ENCODE assay signal across 8 mouse cellular contexts in the genomic region with DNA sequence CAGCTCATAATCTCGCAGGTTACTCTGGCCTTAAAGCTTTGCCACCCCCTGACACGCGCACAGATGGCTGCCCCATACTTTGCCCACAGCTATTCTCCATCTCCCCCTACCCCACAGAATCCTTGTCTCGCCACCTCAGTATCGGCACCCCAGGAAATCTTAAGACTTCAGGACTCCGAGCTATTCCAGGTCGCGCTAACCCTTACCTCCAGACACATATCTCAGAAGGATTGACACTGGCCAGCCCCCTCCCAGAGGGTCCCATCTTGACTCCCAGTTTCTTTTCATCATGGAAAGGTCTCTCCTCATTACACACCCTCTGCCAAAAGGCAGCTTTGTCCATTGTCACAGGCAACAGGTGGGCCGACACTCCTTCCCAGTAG. TPM values are rescaled to one million over a fixed set of nuclear protein-coding genes. Genes with fewer than 3 reads are reported as not detected.
DNase-seq lines count a peak whose midpoint lies in the region; ATAC-seq and TF ChIP-seq lines count a peak whose summit lies in the region.

No protein-coding gene starts in this region.

- DNase-seq in gastrocnemius, adult 2 months = no peak
- DNase-seq in gastrocnemius, postnatal 25 days = no peak
- no peak for DNase-seq in thymus, adult 2 months
- no peak for DNase-seq in thymus, postnatal 14 days
- no peak for DNase-seq in limb, embryonic 14.5 days (ENCODE audit: low spot score)
- no peak for DNase-seq in stomach, postnatal 0 days (ENCODE audit: low spot score)
- DNase-seq in right cerebral cortex, adult 2 months (ENCODE audit: low spot score in 2 of 2) = no peak
- DNase-seq in left cerebral cortex, adult 8-10 months (ENCODE audit: low spot score in 2 of 2) = no peak

- H3K27me3 ChIP-seq in thymus, adult 2 months (ENCODE audit: control insufficient read depth, insufficient read depth, low read length) = no peaks in the 10 kb centered on the region
- H3K27me3 ChIP-seq in limb, embryonic 14.5 days (ENCODE audit: control insufficient read depth, insufficient read depth, low read length) = no peaks in the 10 kb centered on the region
- H3K27me3 ChIP-seq in stomach, postnatal 0 days (ENCODE audit: control insufficient read depth, insufficient read depth, low read length) = no peaks in the 10 kb centered on the region

- 31% methylated on average over 9 of the region's 9 CpGs for WGBS in thymus, adult 2 months
- WGBS in limb, embryonic 14.5 days = 11% methylated on average over 9 of the region's 9 CpGs
- 11% methylated on average over 9 of the region's 9 CpGs for WGBS in stomach, postnatal 0 days

- H3K4me1 ChIP-seq in thymus, adult 2 months (replicated peaks; ENCODE audit: control insufficient read depth, insufficient read depth, low read length) = peaks cover 12% of the 10 kb centered on the region
- peaks cover 33% of the 10 kb centered on the region for H3K4me1 ChIP-seq in limb, embryonic 14.5 days (ENCODE audit: control insufficient read depth, insufficient read depth, low read length)
- H3K4me1 ChIP-seq in stomach, postnatal 0 days (replicated peaks; ENCODE audit: control insufficient read depth, insufficient read depth) = peaks cover 16% of the 10 kb centered on the region

- intact Hi-C loops in gastrocnemius, adult 2 months (cut with DNase I) = no loop called here

- no peaks in the 10 kb centered on the region for H3K36me3 ChIP-seq in thymus, adult 2 months (ENCODE audit: control insufficient read depth, insufficient read depth, low read length)
- H3K36me3 ChIP-seq in limb, embryonic 14.5 days (ENCODE audit: control insufficient read depth, insufficient read depth, low read length) = peaks cover 9% of the 10 kb centered on the region
- no peaks in the 10 kb centered on the region for H3K36me3 ChIP-seq in stomach, postnatal 0 days (ENCODE audit: control insufficient read depth, insufficient read depth, low read length)

- no peak for TF ChIP-seq EP300 in stomach, postnatal 0 days (optimal IDR thresholded peaks at IDR 0.05)

- TF ChIP-seq CTCF in gastrocnemius, adult 2 months (IDR thresholded peaks at IDR 0.05) = no peak
- TF ChIP-seq CTCF in thymus, adult 2 months (IDR thresholded peaks at IDR 0.05; ENCODE audit: borderline replicate concordance, control insufficient read depth, extremely low read depth, insufficient read depth, low read length, poor library complexity) = no peak
- no peak for TF ChIP-seq CTCF in stomach, postnatal 0 days (IDR thresholded peaks at IDR 0.05; ENCODE audit: low read depth)

- H3K9me3 ChIP-seq in limb, embryonic 14.5 days (ENCODE audit: control insufficient read depth, low read length) = no peaks in the 10 kb centered on the region
- no peaks in the 10 kb centered on the region for H3K9me3 ChIP-seq in stomach, postnatal 0 days (ENCODE audit: control insufficient read depth, low read length)

- H3K4me2 ChIP-seq in limb, embryonic 14.5 days (replicated peaks; ENCODE audit: low read depth, low read length, severe bottlenecking) = peak overlapping the region; percentile 96
- peak overlapping the region; percentile 84 for H3K4me2 ChIP-seq in stomach, postnatal 0 days (replicated peaks; ENCODE audit: low read depth)

- peak overlapping the region; percentile 90 for H3K4me3 ChIP-seq in gastrocnemius, adult 2 months
- peak overlapping the region; percentile 76 for H3K4me3 ChIP-seq in thymus, adult 2 months (ENCODE audit: control insufficient read depth, insufficient read depth, low read length)
- H3K4me3 ChIP-seq in limb, embryonic 14.5 days (replicated peaks; ENCODE audit: low read length) = peak overlapping the region; percentile 84
- H3K4me3 ChIP-seq in stomach, postnatal 0 days (ENCODE audit: low read depth, low read length) = peak overlapping the region; percentile 94

- peak overlapping the region; percentile 93 for H3K27ac ChIP-seq in gastrocnemius, adult 2 months
- H3K27ac ChIP-seq in thymus, adult 2 months (ENCODE audit: control insufficient read depth, insufficient read depth, low read length) = no peak overlapping the region
- no peak overlapping the region for H3K27ac ChIP-seq in limb, embryonic 14.5 days (replicated peaks; ENCODE audit: low read depth, low read length)
- H3K27ac ChIP-seq in stomach, postnatal 0 days (replicated peaks) = peak overlapping the region; percentile 85

- H3K9ac ChIP-seq in limb, embryonic 14.5 days (ENCODE audit: low read depth, low read length, severe bottlenecking) = peak overlapping the region; percentile 88
- peak overlapping the region; percentile 96 for H3K9ac ChIP-seq in stomach, postnatal 0 days (ENCODE audit: low read length)

- ATAC-seq in limb, embryonic 14.5 days (ENCODE audit: low FRiP score, low read depth) = no peak
- no peak for ATAC-seq in stomach, postnatal 0 days (ENCODE audit: low FRiP score, low TSS enrichment)

- TF ChIP-seq POLR2A in thymus, adult 2 months (IDR thresholded peaks at IDR 0.05; ENCODE audit: control insufficient read depth, extremely low read depth, insufficient read depth, low read length, poor library complexity) = no peak
- no peak for TF ChIP-seq POLR2A in limb, embryonic 14.5 days (IDR thresholded peaks at IDR 0.05; ENCODE audit: borderline replicate concordance, extremely low read depth, insufficient read depth, insufficient read length)

RNA-seq across cellular contexts. Expression of gene Tbc1d10a, which starts 0.7 kb away (rescaled TPM):
- 1 to 10 TPM; 3.1 to 5.2 TPM for total RNA-seq in gastrocnemius, adult 2 months (2021)
- 1 to 10 TPM; 3.8 to 4.3 TPM for total RNA-seq in gastrocnemius, postnatal 25 days (2021)
- polyA plus RNA-seq in thymus, adult 2 months (2012; rRNA removed) = 98.1 and 112 TPM in 2 replicates
- 66.3 and 79.5 TPM in 2 replicates for polyA plus RNA-seq in limb, embryonic 14.5 days (2012; rRNA removed)
- polyA plus RNA-seq in limb, embryonic 14.5 days (2014; fragmentation: Nextera tagmentation; extraction: Ambion mirVana) = 37.6 and 38.8 TPM in 2 replicates
- polyA plus RNA-seq in stomach, postnatal 0 days (2015; fragmentation: Nextera tagmentation; extraction: Ambion mirVana) = 35.1 and 38.5 TPM in 2 replicates
- 10 to 100 TPM; 24.1 to 33.2 (median 28.3) TPM for total RNA-seq in left cerebral cortex, adult 8-10 months (2022)

RNA-seq across cellular contexts. Expression of gene Sf3a1, which starts 27.2 kb away (rescaled TPM):
- 10 to 100 TPM; 13.9 to 19.6 TPM for total RNA-seq in gastrocnemius, adult 2 months (2021)
- total RNA-seq in gastrocnemius, postnatal 25 days (2021) = 10 to 100 TPM; 14.8 to 19.8 TPM
- 79.9 and 91.6 TPM in 2 replicates for polyA plus RNA-seq in thymus, adult 2 months (2012; rRNA removed)
- polyA plus RNA-seq in limb, embryonic 14.5 days (2012; rRNA removed) = 67.5 and 73.4 TPM in 2 replicates
- polyA plus RNA-seq in limb, embryonic 14.5 days (2014; fragmentation: Nextera tagmentation; extraction: Ambion mirVana) = 54.7 and 62.2 TPM in 2 replicates
- 16.0 and 16.5 TPM in 2 replicates for polyA plus RNA-seq in stomach, postnatal 0 days (2015; fragmentation: Nextera tagmentation; extraction: Ambion mirVana)
- 10 to 100 TPM; 57.1 to 70.2 (median 61.6) TPM for total RNA-seq in left cerebral cortex, adult 8-10 months (2022)

RNA-seq across cellular contexts. Expression of gene Ccdc157, which starts 27.2 kb away (rescaled TPM):
- 1 to 10 TPM; 3.2 to 3.4 TPM for total RNA-seq in gastrocnemius, adult 2 months (2021)
- 1 to 10 TPM; 3.1 to 3.2 TPM for total RNA-seq in gastrocnemius, postnatal 25 days (2021)
- polyA plus RNA-seq in thymus, adult 2 months (2012; rRNA removed) = 5.4 and 7.8 TPM in 2 replicates
- 26.1 and 28.4 TPM in 2 replicates for polyA plus RNA-seq in limb, embryonic 14.5 days (2012; rRNA removed)
- polyA plus RNA-seq in limb, embryonic 14.5 days (2014; fragmentation: Nextera tagmentation; extraction: Ambion mirVana) = 6.6 and 7.6 TPM in 2 replicates
- 2.1 and 2.2 TPM in 2 replicates for polyA plus RNA-seq in stomach, postnatal 0 days (2015; fragmentation: Nextera tagmentation; extraction: Ambion mirVana)
- total RNA-seq in left cerebral cortex, adult 8-10 months (2022) = 10 to 100 TPM; 19.3 to 21.1 (median 19.9) TPM

RNA-seq across cellular contexts. Expression of gene Castor1, which starts 30.7 kb away (rescaled TPM):
- 1 to 10 TPM; 2.0 to 2.6 TPM for total RNA-seq in gastrocnemius, adult 2 months (2021)
- 1 to 10 TPM; 1.8 to 4.4 TPM for total RNA-seq in gastrocnemius, postnatal 25 days (2021)
- 23.3 and 34.5 TPM in 2 replicates for polyA plus RNA-seq in thymus, adult 2 months (2012; rRNA removed)
- 10.6 and 12.4 TPM in 2 replicates for polyA plus RNA-seq in limb, embryonic 14.5 days (2012; rRNA removed)
- 10.3 and 13.9 TPM in 2 replicates for polyA plus RNA-seq in limb, embryonic 14.5 days (2014; fragmentation: Nextera tagmentation; extraction: Ambion mirVana)
- polyA plus RNA-seq in stomach, postnatal 0 days (2015; fragmentation: Nextera tagmentation; extraction: Ambion mirVana) = 9.6 and 9.7 TPM in 2 replicates
- 1 to 10 TPM; 3.1 to 5.9 (median 4.4) TPM for total RNA-seq in left cerebral cortex, adult 8-10 months (2022)

RNA-seq across cellular contexts. Expression of gene Osm, which starts 48.9 kb away (rescaled TPM):
- not detected for total RNA-seq in gastrocnemius, adult 2 months (2021)
- not detected for total RNA-seq in gastrocnemius, postnatal 25 days (2021)
- 5.3 and 5.8 TPM in 2 replicates for polyA plus RNA-seq in thymus, adult 2 months (2012; rRNA removed)
- 0.26 and 0.33 TPM in 2 replicates for polyA plus RNA-seq in limb, embryonic 14.5 days (2012; rRNA removed)
- polyA plus RNA-seq in limb, embryonic 14.5 days (2014; fragmentation: Nextera tagmentation; extraction: Ambion mirVana) = 0.17 and 0.18 TPM in 2 replicates
- 0.05 and 0.11 TPM in 2 replicates for polyA plus RNA-seq in stomach, postnatal 0 days (2015; fragmentation: Nextera tagmentation; extraction: Ambion mirVana)
- total RNA-seq in left cerebral cortex, adult 8-10 months (2022) = under 1 TPM in 2 of 4 experiments, not detected in 2; 0.53 to 0.55 TPM

Comparison
In these comparisons a context has a peak if more than half of its experiments do, and no peak if none do; other contexts are left out.
1. H3K27ac ChIP-seq: peak in gastrocnemius, adult 2 months (single experiment) and stomach, postnatal 0 days (single experiment); none in thymus, adult 2 months (single experiment) and limb, embryonic 14.5 days (single experiment).
2. RNA of gene Tbc1d10a, which starts 0.7 kb away (total RNA-seq): 24.1 to 33.2 TPM in left cerebral cortex, adult 8-10 months; 3.1 to 5.2 TPM in gastrocnemius, adult 2 months and 3.8 to 4.3 TPM in gastrocnemius, postnatal 25 days; every median in the first group is over 4 times any median in the second.
3. RNA of gene Ccdc157, which starts 27.2 kb away (total RNA-seq): 19.3 to 21.1 TPM in left cerebral cortex, adult 8-10 months; 3.2 to 3.4 TPM in gastrocnemius, adult 2 months and 3.1 to 3.2 TPM in gastrocnemius, postnatal 25 days; every median in the first group is over 4 times any median in the second.
4. Peak in every context shown above with its lines, with median percentiles within 50 percentile points of each other: H3K4me3 ChIP-seq.